Mouse (Mus musculus): Measurements from ENCODE around the gene Nck1. TPM values are rescaled to one million over a fixed set of nuclear protein-coding genes. Genes with fewer than 3 reads are reported as not detected.

Nck1 gene
- polyA plus RNA-seq, 1 experiment = 0.13 TPM

GRCm38 (mm10) chr9:100453944-100454663 is 91.8 kb downstream of the Nck1 start:
- H3K4me3 ChIP-seq (replicated peaks) = peak overlapping the region; percentile 55
- TF ChIP-seq TAL1 (IDR thresholded peaks at IDR 0.05; ENCODE audit: low read length) (no peak), GATA1 (IDR thresholded peaks at IDR 0.05; ENCODE audit: low read length) (no peak)
- peaks cover 8% of the 10 kb centered on the region for H3K4me1 ChIP-seq (ENCODE audit: control insufficient read depth)
- no peaks in the 10 kb centered on the region for H3K36me3 ChIP-seq (ENCODE audit: control insufficient read depth)
- H3K27me3 ChIP-seq (ENCODE audit: control insufficient read depth) = no peaks in the 10 kb centered on the region
- no peaks in the 10 kb centered on the region for H3K9me3 ChIP-seq (ENCODE audit: control insufficient read depth, low read length)

DNA sequence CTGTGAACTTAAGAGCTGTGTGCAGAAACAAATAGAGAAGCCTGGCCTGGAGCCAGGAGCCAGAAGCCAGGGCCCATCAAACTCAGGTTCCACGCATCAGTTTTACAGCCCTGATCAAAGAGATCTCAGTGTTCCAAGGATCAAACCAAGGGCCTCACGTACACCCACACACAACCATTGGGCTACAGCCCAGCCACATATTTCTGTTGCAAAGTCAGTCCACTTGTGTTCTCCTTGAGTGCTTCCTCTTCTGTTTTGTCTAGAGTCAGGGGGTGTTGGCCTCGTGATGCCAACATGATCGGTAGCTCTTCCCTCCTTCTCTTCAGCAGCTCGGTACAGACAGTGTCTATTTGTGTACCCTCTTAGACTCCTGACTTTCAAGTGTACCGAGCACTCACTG is 93.5 kb downstream of the Nck1 start:
- TF ChIP-seq TAL1 (IDR thresholded peaks at IDR 0.05; ENCODE audit: low read length) (no peak), GATA1 (IDR thresholded peaks at IDR 0.05; ENCODE audit: low read length) (no peak)
- Histone ChIP-seq H3K4me1 (ENCODE audit: control insufficient read depth) (peaks cover 6% of the 10 kb centered on the region), H3K27me3 (ENCODE audit: control insufficient read depth) (peaks cover 6% of the 10 kb centered on the region), H3K36me3 (ENCODE audit: control insufficient read depth) (no peaks in the 10 kb centered on the region), H3K9me3 (ENCODE audit: control insufficient read depth, low read length) (no peaks in the 10 kb centered on the region), H3K4me3 (replicated peaks) (no peak overlapping the region)

- peaks cover 7% of the 10 kb centered on the region for H3K27me3 ChIP-seq (ENCODE audit: control insufficient read depth)
- H3K4me1 ChIP-seq (ENCODE audit: control insufficient read depth) = peaks cover 5% of the 10 kb centered on the region
- H3K36me3 ChIP-seq (ENCODE audit: control insufficient read depth) = no peaks in the 10 kb centered on the region
- H3K9me3 ChIP-seq (ENCODE audit: control insufficient read depth, low read length) = no peaks in the 10 kb centered on the region
- no peak for TF ChIP-seq TAL1 (IDR thresholded peaks at IDR 0.05; ENCODE audit: low read length)
- no peak for TF ChIP-seq GATA1 (IDR thresholded peaks at IDR 0.05; ENCODE audit: low read length)
- H3K4me3 ChIP-seq (replicated peaks) = peak overlapping the region; percentile 56
These were observed 99.8 kb downstream of the Nck1 start for GRCm38 (mm10) chr9:100446059-100446686.

Other genes starting within 250 kb of the Nck1 start
- 0.04 and 0.08 TPM in 2 replicates for gene Il20rb, start 59.3 kb downstream of the Nck1 start, polyA plus RNA-seq (2012)
- gene Slc35g2, start 25.0 kb upstream of the Nck1 start, polyA plus RNA-seq (2012) = not detected in 2 replicates
- gene Stag1, start 51.7 kb upstream of the Nck1 start, polyA plus RNA-seq (2012) = 0.50 and 0.56 TPM in 2 replicates